21 mouse cellular contexts compared by ENCODE assay signal in genomic region chr1:33925283-33925682, GRCm38 (mm10). TPM values are rescaled to one million over a fixed set of nuclear protein-coding genes. Genes with fewer than 3 reads are reported as not detected.
A peak's percentile ranks its signal among the peaks of the same experiment; 100 is the strongest.
DNase-seq lines count a peak whose midpoint lies in the region; ATAC-seq and TF ChIP-seq lines count a peak whose summit lies in the region.
"Had no signal": no experiment of that assay in that cellular context is flagged by ENCODE, and none has a peak within 500 bp of the region (broad histone marks: within the 10 kb centered on the region; RNA-seq: fewer than 3 reads in every experiment).

No protein-coding gene starts in this region.

- H3K9me3 ChIP-seq in kidney, embryonic 16.5 days (ENCODE audit: low read length): no peaks in the 10 kb centered on the region
- no peaks in the 10 kb centered on the region for H3K9me3 ChIP-seq in embryonic facial prominence, embryonic 10.5 days
- no peaks in the 10 kb centered on the region for H3K9me3 ChIP-seq in liver, embryonic 14.5 days (ENCODE audit: control insufficient read depth, low read length)
- H3K9me3 ChIP-seq: forebrain, embryonic 15.5 days; hindbrain, embryonic 12.5 days; limb, embryonic 10.5 days had no signal

- peak; percentile 69 for ATAC-seq in kidney, embryonic 16.5 days (ENCODE audit: low FRiP score, low TSS enrichment)
- ATAC-seq in liver, embryonic 14.5 days (ENCODE audit: insufficient read depth): peak; percentile 75
- ATAC-seq: forebrain, embryonic 15.5 days; inflammation-experienced regulatory T-cells, adult 6 months had no signal

- TF ChIP-seq EP300 in liver, embryonic 14.5 days (IDR thresholded peaks at IDR 0.05; ENCODE audit: low read depth): no peak

- no peak overlapping the region for H3K9ac ChIP-seq in kidney, embryonic 16.5 days (replicated peaks; ENCODE audit: low read length)
- no peak overlapping the region for H3K9ac ChIP-seq in liver, embryonic 14.5 days (replicated peaks)
- H3K9ac ChIP-seq: forebrain, embryonic 15.5 days; hindbrain, embryonic 12.5 days had no signal

- WGBS in kidney, embryonic 16.5 days: 26% methylated on average over 3 of the region's 3 CpGs
- 38% methylated on average over 3 of the region's 3 CpGs for WGBS in kidney, adult 2 months
- WGBS in embryonic facial prominence, embryonic 10.5 days: 39% methylated on average over 3 of the region's 3 CpGs
- 53% methylated on average over 3 of the region's 3 CpGs for WGBS in liver, embryonic 14.5 days (ENCODE audit: insufficient replicate concordance)

- H3K4me3 ChIP-seq in kidney, embryonic 16.5 days (ENCODE audit: low read length): no peak overlapping the region
- H3K4me3 ChIP-seq in kidney, adult 2 months (ENCODE audit: insufficient read depth, low read depth, low read length): no peak overlapping the region
- H3K4me3 ChIP-seq in embryonic facial prominence, embryonic 10.5 days: no peak overlapping the region
- H3K4me3 ChIP-seq in liver, embryonic 14.5 days (ENCODE audit: insufficient read depth in 1 of 2, low read depth in 2 of 2, low read length in 2 of 2): no peak overlapping the region
- no peak overlapping the region for H3K4me3 ChIP-seq in left cerebral cortex, adult 2 months
- H3K4me3 ChIP-seq: forebrain, embryonic 15.5 days; hindbrain, embryonic 12.5 days; limb, embryonic 10.5 days had no signal

- H3K36me3 ChIP-seq in kidney, embryonic 16.5 days (ENCODE audit: insufficient read depth, low read length): no peaks in the 10 kb centered on the region
- H3K36me3 ChIP-seq in kidney, adult 2 months (ENCODE audit: control insufficient read depth, insufficient read depth, low read length): no peaks in the 10 kb centered on the region
- H3K36me3 ChIP-seq in embryonic facial prominence, embryonic 10.5 days (replicated peaks): no peaks in the 10 kb centered on the region
- no peaks in the 10 kb centered on the region for H3K36me3 ChIP-seq in liver, embryonic 14.5 days (replicated peaks; ENCODE audit: control insufficient read depth, insufficient read depth, low read depth)
- H3K36me3 ChIP-seq: forebrain, embryonic 15.5 days; hindbrain, embryonic 12.5 days; limb, embryonic 10.5 days had no signal

- H3K27me3 ChIP-seq in kidney, embryonic 16.5 days (ENCODE audit: insufficient read depth, low read length): no peaks in the 10 kb centered on the region
- H3K27me3 ChIP-seq in kidney, adult 2 months (replicated peaks; ENCODE audit: control insufficient read depth, insufficient read depth, low read length): no peaks in the 10 kb centered on the region
- H3K27me3 ChIP-seq in embryonic facial prominence, embryonic 10.5 days (replicated peaks; ENCODE audit: low read depth, poor library complexity, severe bottlenecking): no peaks in the 10 kb centered on the region
- H3K27me3 ChIP-seq in liver, embryonic 14.5 days (ENCODE audit: control insufficient read depth, insufficient read depth, low read length): no peaks in the 10 kb centered on the region
- H3K27me3 ChIP-seq: forebrain, embryonic 15.5 days; hindbrain, embryonic 12.5 days had no signal

- no peak overlapping the region for H3K4me2 ChIP-seq in kidney, embryonic 16.5 days (replicated peaks; ENCODE audit: low read depth, low read length)
- H3K4me2 ChIP-seq in liver, embryonic 14.5 days (ENCODE audit: low read depth): no peak overlapping the region
- H3K4me2 ChIP-seq: forebrain, embryonic 15.5 days; heart, embryonic 11.5 days; hindbrain, embryonic 12.5 days had no signal

- no peaks in the 10 kb centered on the region for H3K4me1 ChIP-seq in kidney, embryonic 16.5 days (ENCODE audit: insufficient read depth, low read length)
- no peaks in the 10 kb centered on the region for H3K4me1 ChIP-seq in kidney, adult 2 months (ENCODE audit: control insufficient read depth, insufficient read depth, low read length)
- peaks cover 5% of the 10 kb centered on the region for H3K4me1 ChIP-seq in embryonic facial prominence, embryonic 10.5 days
- H3K4me1 ChIP-seq in liver, embryonic 14.5 days (replicated peaks; ENCODE audit: control insufficient read depth in 2 of 2, insufficient read depth in 2 of 2, low read length in 1 of 2): peaks cover 0 to 2% of the 10 kb centered on the region in 2 experiments; a peak in 1 of 4 replicates
- H3K4me1 ChIP-seq: forebrain, embryonic 15.5 days; hindbrain, embryonic 12.5 days had no signal

- no peak overlapping the region for H3K27ac ChIP-seq in kidney, embryonic 16.5 days (ENCODE audit: low read length)
- no peak overlapping the region for H3K27ac ChIP-seq in kidney, adult 2 months (ENCODE audit: insufficient read depth, low read depth, low read length)
- H3K27ac ChIP-seq in embryonic facial prominence, embryonic 10.5 days (replicated peaks): no peak overlapping the region
- no peak overlapping the region for H3K27ac ChIP-seq in liver, embryonic 14.5 days
- no peak overlapping the region for H3K27ac ChIP-seq in left cerebral cortex, adult 2 months
- H3K27ac ChIP-seq: forebrain, embryonic 15.5 days; hindbrain, embryonic 12.5 days; limb, embryonic 10.5 days had no signal

- no peak for DNase-seq in kidney, adult 2 months
- peak; percentile 45 for DNase-seq in embryo, embryonic 10 days (ENCODE audit: low spot score)
- peak; percentile 45 for DNase-seq in embryonic facial prominence, embryonic 10.5 days (ENCODE audit: low spot score)
- no peak for DNase-seq in liver, embryonic 14.5 days (ENCODE audit: low read depth in 3 of 3, low spot score in 3 of 3)
- no peak for DNase-seq in left cerebral cortex, adult 2 months (ENCODE audit: extremely low spot score in 1 of 2, low spot score in 2 of 2)
- DNase-seq in adrenal gland, adult 8-10 months: no peak
- DNase-seq: B cell, adult 2 months; cerebellum, adult 2 months; cerebellum, postnatal 36 days; gastrocnemius, postnatal 36 days; heart, postnatal 10 days; kidney, postnatal 25 days; layer of hippocampus, adult 9-11 months; right cerebral cortex, postnatal 4 days had no signal

- TF ChIP-seq POLR2A in kidney, adult 2 months (IDR thresholded peaks at IDR 0.05; ENCODE audit: low read depth, low read length): no peak

- intact Hi-C loops in left cerebral cortex, adult 2 months (cut with DNase I): no loop called here

- TF ChIP-seq CTCF in kidney, adult 2 months (conservative IDR thresholded peaks at IDR 0.05; ENCODE audit: insufficient read depth, insufficient read length, low read depth, low read length): no peak
- no peak for TF ChIP-seq CTCF in liver, embryonic 14.5 days (IDR thresholded peaks at IDR 0.05; ENCODE audit: low read depth)
- TF ChIP-seq CTCF in left cerebral cortex, adult 2 months (IDR thresholded peaks at IDR 0.05): no peak

RNA-seq across cellular contexts. Expression of gene Dst, which starts 17.3 kb away (rescaled TPM):
- polyA plus RNA-seq in kidney, embryonic 16.5 days (2015; fragmentation: Nextera tagmentation; extraction: Ambion mirVana): 23.4 and 28.0 TPM in 2 replicates
- 55.8 and 56.0 TPM in 2 replicates for polyA plus RNA-seq in kidney, adult 2 months (2012; rRNA removed)
- 17.3 and 17.4 TPM in 2 replicates for polyA plus RNA-seq in embryonic facial prominence, embryonic 10.5 days (2016; fragmentation: Nextera tagmentation; extraction: Ambion mirVana)
- polyA plus RNA-seq in liver, embryonic 14.5 days (2012; rRNA removed): 4.3 and 5.0 TPM in 2 replicates
- 4.3 and 4.9 TPM in 2 replicates for polyA plus RNA-seq in liver, embryonic 14.5 days (2014; fragmentation: Nextera tagmentation; extraction: Ambion mirVana)
- total RNA-seq in left cerebral cortex, adult 2 months (2021): 100 to 1,000 TPM; 264 to 266 TPM
- 100 to 1,000 TPM; 141 to 240 (median 190) TPM for total RNA-seq in adrenal gland, adult 8-10 months (2022)

RNA-seq across cellular contexts. Expression of gene Bend6, which starts 17.7 kb away (rescaled TPM):
- 0.19 and 0.40 TPM in 2 replicates for polyA plus RNA-seq in kidney, embryonic 16.5 days (2015; fragmentation: Nextera tagmentation; extraction: Ambion mirVana)
- 0.16 TPM in 2 replicates for polyA plus RNA-seq in kidney, adult 2 months (2012; rRNA removed)
- 1.3 and 2.2 TPM in 2 replicates for polyA plus RNA-seq in embryonic facial prominence, embryonic 10.5 days (2016; fragmentation: Nextera tagmentation; extraction: Ambion mirVana)
- 0.37 and 0.49 TPM in 2 replicates for polyA plus RNA-seq in liver, embryonic 14.5 days (2012; rRNA removed)
- polyA plus RNA-seq in liver, embryonic 14.5 days (2014; fragmentation: Nextera tagmentation; extraction: Ambion mirVana): 0.47 and 0.82 TPM in 2 replicates
- 100 to 1,000 TPM; 135 to 139 TPM for total RNA-seq in left cerebral cortex, adult 2 months (2021)
- 1 to 10 TPM; 1.2 to 2.4 (median 1.4) TPM for total RNA-seq in adrenal gland, adult 8-10 months (2022)
- total RNA-seq: megakaryocyte-erythroid progenitor cell, adult 5-6 weeks had no signal

Comparison
In these comparisons a context has a peak if more than half of its experiments do, and no peak if none do; other contexts are left out.
1. DNase-seq: peak in embryo, embryonic 10 days (single experiment) and embryonic facial prominence, embryonic 10.5 days (single experiment); none in kidney, adult 2 months (single experiment), liver, embryonic 14.5 days (0 of 3), left cerebral cortex, adult 2 months (0 of 2) and adrenal gland, adult 8-10 months (single experiment).